Mouse (Mus musculus) CH12F3 (cell line): ENCODE results near the gene Wdr11.

ENCODE experiments used
- in situ Hi-C: fragments of 300-500 bp; cut with MboI; formaldehyde crosslinking; loops from 2 replicates; pipeline ENCODE4 v1.14.3; 2020; ENCODE audit warnings: low sequenced_read_pairs

Wdr11 gene

DNA sequence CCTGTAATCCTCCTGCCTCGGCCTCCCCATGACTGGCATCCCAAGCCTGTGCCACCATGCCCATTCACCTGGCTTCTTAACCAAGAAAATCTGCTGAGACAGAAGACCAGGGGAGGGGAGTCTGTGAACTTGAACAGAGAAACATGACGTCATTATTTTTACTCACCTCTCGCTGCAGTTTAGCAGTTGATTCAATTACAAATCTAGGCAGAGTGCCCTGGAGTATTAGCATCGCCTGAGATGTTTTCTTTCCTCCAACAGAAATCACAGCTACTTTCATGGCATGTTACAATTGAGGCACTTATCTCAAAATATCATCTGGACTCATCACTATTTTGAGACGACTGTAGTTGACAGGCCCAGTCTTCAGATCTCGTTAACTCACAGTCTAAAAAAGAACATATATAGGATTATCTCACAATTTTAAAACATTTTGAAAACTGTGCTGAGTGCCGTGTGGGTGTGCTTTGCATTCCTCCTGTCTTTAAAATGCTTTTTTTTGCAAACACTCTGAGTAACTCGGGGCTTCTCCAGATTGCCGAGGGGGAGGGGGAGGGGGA, 61.3 kb downstream of the Wdr11 start:
- in situ Hi-C loops: loop anchor here (25.0 kb wide), 1 partner anchor 609 kb away; no protein-coding TSS in a partner anchor

DNA sequence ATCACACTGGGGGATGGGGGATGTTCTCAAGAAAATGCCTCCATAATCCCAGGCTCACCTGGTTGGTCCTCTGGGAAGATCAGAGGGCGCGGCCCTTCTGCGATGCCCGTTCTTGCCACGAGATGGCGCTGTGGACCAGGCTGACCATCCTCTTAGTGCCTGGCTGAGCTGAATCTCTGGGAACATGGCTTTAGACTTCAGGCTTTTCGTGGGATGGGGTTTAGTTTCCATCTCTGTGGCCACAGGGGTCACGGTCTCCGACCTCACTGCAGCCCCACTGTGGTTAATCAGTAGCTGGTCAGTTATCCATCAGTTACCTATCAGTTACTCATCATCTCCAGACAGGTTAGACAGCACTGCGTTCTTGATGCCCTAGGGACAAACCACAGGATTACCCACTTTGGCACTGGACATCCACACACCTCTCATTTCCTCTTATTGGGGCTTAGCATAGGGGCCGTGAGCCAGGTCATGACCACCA, 62.2 kb downstream of the Wdr11 start:
- in situ Hi-C loops: loop anchor here (25.0 kb wide), 1 partner anchor 608 kb away; no protein-coding TSS in a partner anchor

DNA sequence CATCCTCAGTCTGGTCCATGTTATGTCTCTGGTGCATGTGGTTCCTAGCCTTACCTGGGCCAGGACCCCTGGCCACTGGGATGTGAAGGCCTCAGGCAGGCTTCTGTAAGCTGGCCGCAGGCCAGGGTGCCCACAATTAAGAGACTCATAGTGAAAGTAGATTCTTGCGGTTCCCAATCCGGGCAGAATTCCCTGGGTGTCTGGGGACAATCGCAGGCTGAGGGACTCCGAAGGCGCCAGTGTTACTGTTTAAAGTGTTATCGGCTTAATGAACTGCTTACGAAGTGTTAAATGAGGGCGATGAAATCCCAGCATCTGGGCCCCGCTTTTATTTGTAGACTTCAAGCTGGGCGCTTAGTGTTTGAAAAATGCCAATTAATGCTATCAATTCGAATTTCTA, 63.3 kb downstream of the Wdr11 start:
- in situ Hi-C loops: loop anchor here (25.0 kb wide), 1 partner anchor 607 kb away; no protein-coding TSS in a partner anchor

DNA sequence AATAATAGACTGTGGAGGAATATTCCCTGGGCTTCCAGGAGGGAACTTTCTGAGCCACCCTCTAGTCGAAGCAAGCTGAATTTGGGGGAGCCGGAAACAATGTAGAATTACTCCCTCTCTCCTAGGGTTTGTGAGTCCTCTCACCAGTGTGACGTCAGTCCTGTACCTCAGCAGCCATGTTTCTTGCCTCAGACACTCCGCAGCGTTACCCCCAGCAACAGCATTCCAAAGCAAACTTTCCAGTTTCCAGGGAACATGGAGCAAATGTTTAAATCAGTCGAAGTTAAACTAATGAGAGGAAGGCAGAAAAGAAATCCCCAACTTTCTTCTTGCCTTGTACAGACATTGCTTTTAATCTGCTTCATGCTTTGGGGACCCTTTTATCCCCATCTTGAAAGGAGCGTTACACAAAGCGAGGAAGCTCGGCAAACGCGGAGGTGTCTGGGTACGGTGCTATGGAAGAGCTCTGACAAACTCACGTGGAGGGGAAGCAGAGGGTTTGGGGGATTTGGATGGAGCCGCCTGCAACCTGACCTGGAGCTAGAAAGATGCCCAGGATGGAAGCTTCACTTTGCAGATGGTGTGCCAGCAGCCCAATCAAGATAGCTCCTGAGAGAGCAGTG, 64.1 kb downstream of the Wdr11 start:
- in situ Hi-C loops: loop anchor here (25.0 kb wide), 1 partner anchor 607 kb away; no protein-coding TSS in a partner anchor

DNA sequence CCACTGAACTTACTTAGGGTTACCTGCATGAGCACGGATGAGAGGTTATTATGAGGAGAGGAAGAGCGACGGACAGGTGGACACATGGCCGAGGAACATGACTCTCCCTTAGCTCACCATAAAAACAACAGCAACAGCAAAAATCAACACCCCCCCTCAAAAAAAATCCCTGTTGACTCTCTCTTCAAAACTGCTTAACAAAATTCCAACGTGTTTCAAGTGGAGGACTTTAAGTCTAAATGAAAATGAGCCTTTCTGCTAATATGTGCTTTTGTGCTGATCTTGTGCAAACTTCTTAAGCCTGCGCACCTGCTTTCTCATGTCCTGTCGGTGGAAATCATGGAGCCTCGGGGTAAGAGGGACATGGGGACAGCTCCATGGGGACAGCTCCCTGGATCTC, 66.2 kb downstream of the Wdr11 start:
- in situ Hi-C loops: loop anchor here (25.0 kb wide), 1 partner anchor 604 kb away; no protein-coding TSS in a partner anchor

DNA sequence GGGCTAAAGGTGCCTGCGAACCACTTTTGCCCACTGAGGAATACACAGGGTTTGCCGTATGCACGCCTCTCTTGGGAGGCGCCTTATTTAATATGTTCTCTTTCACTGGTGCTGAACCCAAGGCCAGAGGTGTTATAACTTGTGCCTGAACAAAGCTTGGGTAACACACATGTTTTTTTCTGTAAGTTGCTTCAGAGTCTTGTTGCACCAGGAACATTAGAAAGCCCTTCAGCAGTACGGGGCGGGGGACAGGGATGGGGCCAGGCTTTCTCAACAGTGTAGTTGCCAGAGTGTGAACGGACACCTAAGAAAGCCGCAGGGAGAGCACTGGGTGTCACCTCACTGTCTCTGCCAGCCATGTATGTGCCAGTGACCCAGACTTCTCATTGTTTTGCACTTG, 68.1 kb downstream of the Wdr11 start:
- in situ Hi-C loops: loop anchor here (25.0 kb wide), 1 partner anchor 603 kb away; no protein-coding TSS in a partner anchor

DNA sequence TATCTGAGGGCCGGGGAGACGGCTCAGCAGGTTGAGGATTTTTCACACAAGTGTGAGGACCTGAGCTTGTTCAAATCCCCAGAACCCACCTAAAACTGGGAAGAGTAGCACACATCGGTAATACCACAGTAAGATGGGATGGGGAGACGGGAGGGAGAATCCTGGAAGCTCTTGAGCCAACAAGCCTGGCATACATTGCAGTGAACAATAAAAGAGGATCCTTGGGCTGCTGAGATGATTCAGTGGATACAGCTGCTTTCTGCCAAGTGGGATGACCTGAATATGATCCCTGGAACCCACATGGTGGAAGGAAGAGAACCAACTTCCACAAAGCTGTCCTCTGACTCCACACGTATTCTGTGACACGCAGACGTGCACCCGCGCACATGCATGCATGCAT, 68.9 kb downstream of the Wdr11 start:
- in situ Hi-C loops: loop anchor here (25.0 kb wide), 1 partner anchor 602 kb away; no protein-coding TSS in a partner anchor

DNA sequence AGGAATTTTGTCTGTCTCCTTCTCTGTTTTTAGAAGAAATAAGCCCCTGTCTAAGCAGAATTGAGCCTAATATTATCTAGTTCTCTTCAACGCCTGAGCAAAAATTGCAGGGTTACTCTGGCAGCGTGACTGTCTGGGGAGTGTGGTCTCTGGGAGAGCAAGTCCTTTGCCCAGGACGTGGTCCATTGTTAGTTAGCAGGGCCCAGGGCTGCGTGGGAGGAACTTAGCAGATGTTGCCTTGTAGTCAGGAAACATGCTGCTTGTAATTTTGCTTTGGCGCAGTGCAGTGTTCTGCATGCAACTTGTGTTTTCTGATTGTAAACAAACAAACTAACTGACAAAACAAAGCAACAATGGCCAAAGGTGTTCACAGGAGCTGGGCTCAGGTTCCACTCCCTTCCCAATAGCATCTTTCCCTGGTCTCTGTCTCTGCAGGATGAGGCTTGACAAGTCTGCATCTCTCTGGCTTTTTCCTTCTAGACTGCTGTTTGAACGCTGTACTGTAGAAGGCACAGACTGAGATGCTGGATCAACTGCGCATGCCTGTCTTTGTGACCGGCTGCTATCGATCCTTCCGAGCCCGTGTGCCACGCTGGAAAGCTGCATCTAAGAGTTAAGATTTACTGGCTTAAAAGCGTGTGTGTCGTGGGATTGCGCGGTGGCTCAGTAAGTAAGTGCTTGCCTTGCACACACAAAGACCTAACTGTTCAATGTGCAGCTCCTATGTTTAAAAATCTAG, 70.6 kb downstream of the Wdr11 start:
- in situ Hi-C loops: loop anchor here (25.0 kb wide), 1 partner anchor 600 kb away; no protein-coding TSS in a partner anchor

DNA sequence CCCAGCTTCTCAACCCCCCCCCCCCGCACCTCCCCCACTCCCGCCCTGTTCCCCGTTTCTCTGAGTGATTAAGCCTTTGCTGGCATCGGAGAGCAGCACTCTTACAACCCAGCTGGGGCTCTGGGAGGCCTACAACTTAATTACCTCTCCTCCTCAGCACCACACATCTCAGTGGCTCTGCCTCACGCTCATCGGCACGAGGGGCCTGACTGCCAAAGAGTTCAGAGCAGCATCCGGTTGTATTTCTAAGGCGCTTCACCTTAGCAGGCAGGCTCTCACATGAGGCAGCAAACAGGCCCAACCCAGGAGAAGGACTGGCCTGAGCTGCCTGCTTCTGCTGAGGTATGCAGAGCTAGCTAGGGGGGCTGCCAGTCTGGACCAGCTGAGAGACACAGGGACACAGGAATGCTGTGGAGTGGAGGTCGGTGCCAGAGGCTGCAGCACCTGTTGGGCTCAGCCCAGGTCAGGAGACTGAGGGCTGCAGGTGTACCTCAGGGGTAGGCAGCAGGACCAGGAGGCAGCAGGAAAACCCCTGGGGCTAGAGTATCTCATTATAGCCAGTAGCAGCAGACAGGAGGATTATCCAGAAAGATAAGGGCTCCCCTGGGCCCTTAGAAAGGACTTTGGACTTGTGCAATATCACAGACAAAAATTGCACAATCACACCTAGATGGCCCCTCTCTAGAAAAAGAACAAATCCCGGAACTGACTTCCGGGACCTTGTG, 72.3 kb downstream of the Wdr11 start:
- in situ Hi-C loops: loop anchor here (25.0 kb wide), 1 partner anchor 598 kb away; no protein-coding TSS in a partner anchor

DNA sequence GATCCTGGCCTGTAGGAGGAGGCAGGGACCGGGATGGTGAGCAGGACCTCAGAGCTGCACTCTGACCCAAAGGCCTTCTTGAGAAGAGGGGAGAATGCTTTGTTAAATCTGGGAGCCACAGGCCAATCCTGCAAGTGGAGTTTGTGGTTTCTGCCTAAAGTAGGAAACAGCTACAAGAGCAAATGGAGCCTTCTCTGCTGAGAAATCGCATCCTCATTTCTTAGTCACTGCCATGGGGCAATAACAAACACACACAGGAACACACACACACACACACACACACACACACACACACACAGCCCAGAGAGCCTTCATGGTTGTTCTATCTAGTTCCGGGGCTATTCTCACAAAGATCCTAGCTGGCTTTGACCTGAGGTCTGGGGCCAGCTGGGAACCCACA, 73.7 kb downstream of the Wdr11 start:
- in situ Hi-C loops: loop anchor here (25.0 kb wide), 1 partner anchor 597 kb away; no protein-coding TSS in a partner anchor

DNA sequence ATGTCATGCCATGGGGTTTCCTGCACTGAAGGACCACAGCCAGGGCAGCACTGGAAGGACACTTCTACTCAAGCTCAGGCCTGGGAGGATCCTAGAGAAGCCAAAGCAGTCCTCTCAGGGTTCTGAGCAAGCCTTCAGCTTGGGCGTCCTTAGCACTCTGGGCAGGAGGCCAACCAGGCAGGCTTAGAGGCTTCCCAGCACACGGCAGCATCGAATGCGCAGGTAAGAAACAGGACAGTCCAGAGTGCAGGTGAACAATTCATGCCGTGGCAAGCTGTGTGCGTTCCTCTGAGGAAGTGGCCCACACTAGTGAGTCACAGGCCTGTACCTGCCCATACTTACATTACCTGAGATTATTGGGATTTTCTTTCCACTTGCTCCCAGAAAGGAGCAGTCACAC, 74.3 kb downstream of the Wdr11 start:
- in situ Hi-C loops: loop anchor here (25.0 kb wide), 1 partner anchor 596 kb away; no protein-coding TSS in a partner anchor

DNA sequence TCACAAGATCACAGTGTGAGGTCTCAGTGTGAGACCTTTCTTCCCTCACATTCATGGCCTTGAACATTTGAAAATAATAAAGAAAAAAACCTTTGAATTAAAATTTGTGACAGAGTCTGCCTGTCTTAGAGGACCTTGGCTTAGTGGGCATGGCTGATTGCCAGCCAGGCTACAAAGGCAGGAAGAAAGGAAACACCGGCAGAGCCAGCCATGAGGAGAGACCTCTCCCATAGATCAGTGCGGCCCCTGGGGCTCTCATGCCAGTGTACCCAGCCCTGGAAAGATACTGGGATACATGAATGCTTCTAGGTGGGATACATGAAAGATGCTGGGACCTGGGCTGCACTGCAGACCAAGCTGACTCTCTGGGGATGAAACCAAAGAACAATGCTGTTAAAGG, 74.9 kb downstream of the Wdr11 start:
- in situ Hi-C loops: loop anchor here (25.0 kb wide), 1 partner anchor 596 kb away; no protein-coding TSS in a partner anchor

DNA sequence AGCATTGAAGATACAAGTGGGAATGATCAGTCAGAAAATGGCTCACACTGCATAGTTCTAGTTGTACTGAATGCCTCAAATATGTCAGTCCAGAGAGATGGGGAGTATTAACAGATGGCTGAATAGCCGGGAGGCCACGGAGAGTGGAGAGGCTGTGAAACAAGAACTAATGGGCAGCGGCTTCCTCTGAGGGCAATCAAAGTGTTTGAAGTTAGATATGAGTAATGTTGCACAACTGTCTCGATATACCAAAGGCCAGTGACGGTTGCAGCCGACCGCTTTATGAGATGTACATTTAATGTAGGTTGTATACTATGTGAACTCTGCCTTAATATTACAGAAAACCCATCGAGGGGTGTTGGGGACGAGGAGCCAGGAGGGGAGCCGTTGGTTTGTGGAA, 78.6 kb downstream of the Wdr11 start:
- in situ Hi-C loops: loop anchor here (25.0 kb wide), 1 partner anchor 592 kb away; no protein-coding TSS in a partner anchor

DNA sequence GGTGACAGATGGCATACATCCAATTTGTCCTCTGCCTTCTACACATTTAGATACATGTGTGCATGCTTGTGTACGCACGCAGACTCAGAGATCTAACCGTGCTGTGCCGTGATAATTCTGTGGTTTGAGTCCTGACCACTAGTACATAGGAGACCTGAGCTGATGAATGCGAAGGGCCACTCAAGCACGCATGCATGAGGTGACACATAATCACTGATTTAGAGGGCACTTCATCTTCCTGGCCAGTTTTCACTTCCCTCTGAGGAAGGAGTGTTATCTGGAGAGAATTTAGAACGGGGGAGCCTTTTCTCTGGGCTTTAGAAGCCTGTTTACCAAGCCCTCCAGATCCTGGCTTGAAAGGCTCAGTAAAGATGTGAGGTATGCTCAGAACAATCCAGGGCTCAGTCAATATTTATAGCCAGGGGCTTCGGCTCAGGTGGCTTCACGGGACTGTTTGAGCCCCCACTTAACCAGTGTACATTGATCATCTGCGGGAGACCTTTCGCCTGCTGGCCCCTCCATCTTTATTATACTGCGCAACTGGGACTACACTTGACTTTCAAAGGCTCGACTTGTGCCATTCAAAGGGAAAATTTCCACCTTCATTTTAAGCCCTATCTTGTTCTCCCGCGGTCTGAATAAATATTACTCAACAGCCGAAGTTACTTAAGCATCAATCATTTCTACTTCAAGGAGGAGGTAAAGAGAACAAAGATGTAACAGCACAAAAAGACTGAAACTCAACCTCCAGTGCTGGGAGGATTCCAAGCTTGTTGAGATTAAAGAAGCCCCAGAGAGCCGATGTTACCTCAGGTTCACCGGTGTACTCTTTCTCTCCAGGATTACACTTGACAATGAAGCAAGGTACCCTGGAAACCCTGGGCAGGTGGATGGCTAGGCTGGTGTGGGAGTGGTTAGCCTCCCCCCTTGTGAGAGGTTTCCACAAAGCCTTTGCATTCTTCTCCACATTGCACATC, 80.3 kb downstream of the Wdr11 start:
- in situ Hi-C loops: loop anchor here (25.0 kb wide), 1 partner anchor 590 kb away; no protein-coding TSS in a partner anchor

DNA sequence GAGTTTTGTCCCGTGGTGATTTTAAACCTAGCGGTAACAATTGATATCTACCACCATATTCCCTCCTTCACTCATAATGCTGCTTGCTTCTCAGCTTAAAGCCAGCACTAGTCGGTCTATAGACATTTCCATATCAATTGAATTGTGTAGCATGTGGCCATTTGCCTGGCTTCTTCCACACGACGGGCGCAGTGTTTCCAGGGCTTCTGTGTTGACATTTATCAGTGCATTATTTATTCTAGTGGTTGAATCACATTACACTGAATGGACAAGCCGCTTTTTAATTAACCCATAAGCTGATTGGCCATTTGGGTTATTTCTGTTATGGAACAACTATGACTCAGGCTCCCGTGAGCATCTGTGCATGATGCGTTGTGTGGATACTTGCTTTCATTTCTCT, 82.1 kb downstream of the Wdr11 start:
- in situ Hi-C loops: loop anchor here (25.0 kb wide), 1 partner anchor 589 kb away; no protein-coding TSS in a partner anchor

DNA sequence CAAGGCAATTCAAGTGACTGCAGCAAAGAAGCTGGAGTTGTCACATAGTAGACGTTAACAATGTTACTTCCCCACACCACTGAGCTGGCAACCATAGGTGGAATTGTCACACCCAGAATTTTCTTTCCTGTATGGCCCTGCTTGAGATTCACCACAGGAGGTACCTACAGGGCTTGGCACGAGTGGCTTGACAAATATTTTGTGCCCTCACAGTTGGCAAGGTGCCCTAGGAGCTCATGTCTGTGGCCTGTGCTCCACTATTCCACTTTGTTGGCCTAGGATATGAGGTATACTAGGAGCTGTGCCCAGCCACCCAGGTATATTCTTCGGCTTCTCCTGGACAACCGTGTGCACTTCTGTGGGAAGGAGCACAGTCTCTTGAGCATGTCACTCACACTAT, 82.9 kb downstream of the Wdr11 start:
- in situ Hi-C loops: loop anchor here (25.0 kb wide), 1 partner anchor 588 kb away; no protein-coding TSS in a partner anchor

DNA sequence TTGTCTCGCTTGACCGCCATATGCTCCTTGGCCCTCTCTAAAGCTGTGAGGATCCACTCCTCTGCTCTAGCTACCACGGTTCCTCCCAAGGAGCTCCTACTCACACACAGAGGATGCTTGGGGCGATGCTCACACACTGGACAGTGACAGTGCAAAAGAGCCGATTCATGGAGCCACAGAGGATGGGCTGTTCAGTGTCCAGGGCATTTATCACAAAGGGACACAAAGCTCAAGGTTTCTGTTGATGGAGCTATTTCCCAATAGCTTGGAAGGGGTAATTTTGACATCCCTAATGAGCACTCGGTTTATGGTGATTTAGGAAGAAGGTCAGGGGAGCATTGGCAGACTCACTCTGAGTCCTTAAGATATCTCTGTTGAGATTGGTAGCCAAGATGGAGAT, 84.2 kb downstream of the Wdr11 start:
- in situ Hi-C loops: no loop called here

DNA sequence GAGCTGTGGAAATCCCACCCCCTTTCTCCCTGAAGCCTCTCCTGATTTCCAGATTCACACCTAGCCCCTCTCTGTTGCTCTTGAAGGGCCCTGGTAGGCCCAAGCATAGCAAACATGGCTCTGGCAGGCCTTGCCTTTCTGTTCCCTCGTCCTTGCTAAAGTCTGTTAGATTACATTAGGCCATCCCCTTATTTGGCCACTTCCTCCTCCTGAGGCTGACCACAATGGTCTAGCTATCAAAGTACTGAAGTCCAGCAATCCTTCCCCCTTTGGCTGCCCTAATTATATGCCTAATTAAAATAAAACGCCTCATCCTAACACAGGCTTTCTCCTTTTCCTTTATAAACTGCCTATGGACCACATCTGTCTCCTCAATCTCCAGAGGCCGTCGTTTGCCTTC, 85.5 kb downstream of the Wdr11 start:
- in situ Hi-C loops: no loop called here

DNA sequence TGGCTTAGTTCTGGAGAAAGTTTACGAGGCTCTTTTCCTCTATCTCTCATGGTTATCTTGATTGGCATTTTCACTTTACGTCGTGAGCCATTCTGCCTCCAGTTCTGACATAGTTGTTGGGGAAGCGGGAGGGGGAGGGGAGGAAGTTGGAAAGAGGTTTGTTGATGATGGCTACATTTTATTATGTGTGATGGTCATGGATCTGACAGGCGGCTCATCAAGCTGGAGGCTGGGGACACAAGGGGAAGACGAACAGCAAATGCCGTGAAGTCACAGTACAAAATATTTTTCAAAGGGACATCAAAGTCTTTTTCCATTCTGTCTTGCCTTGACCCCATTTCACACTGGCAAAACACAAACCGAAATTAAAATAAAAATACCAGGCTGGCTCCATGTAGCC, 86.8 kb downstream of the Wdr11 start:
- in situ Hi-C loops: no loop called here
